Mouse (Mus musculus): ENCODE results near the gene Nek11. TPM values are rescaled to one million over a fixed set of nuclear protein-coding genes. Genes with fewer than 3 reads are reported as not detected.
A peak's percentile ranks its signal among the peaks of the same experiment; 100 is the strongest.
"Not testable (repeated sequence)": the region's sequence is repeated elsewhere in the genome, so short reads cannot be mapped to it uniquely, and the experiment has no call there.

Nek11 gene
- total and polyA plus RNA-seq, 2 experiments: not detected

- no peak for DNase-seq (ENCODE audit: extremely low read depth, low read depth, low spot score)
- TF ChIP-seq CTCF (IDR thresholded peaks at IDR 0.05; ENCODE audit: low read depth, low read length): no peak
- TF ChIP-seq POLR2A (IDR thresholded peaks at IDR 0.05; ENCODE audit: extremely low read depth, insufficient read depth, low read length): no peak
- Histone ChIP-seq H3K4me1 (ENCODE audit: control insufficient read depth, insufficient read depth, low read length) (peaks cover 3% of the 10 kb centered on the region; the same call in 1 of the 2 replicates), H3K36me3 (ENCODE audit: control insufficient read depth, insufficient read depth, low read length) (no peaks in the 10 kb centered on the region), H3K27me3 (ENCODE audit: control insufficient read depth, insufficient read depth, low read length) (no peaks in the 10 kb centered on the region), H3K27ac (replicated peaks; ENCODE audit: insufficient read depth, low read depth, low read length) (0 out of 2 replicates have a peak overlapping the region, but pooled peaks have one; percentile 18), H3K9ac (ENCODE audit: low read depth, low read length) (0 out of 2 replicates have a peak overlapping the region, but pooled peaks have one; percentile 10), H3K4me3 (ENCODE audit: insufficient read depth, low read depth, low read length) (no peak overlapping the region; the same call in 1 of the 2 replicates), H3K79me2 (ENCODE audit: control insufficient read depth, insufficient read depth, low read length) (no peaks in the 10 kb centered on the region)
- 28% methylated on average over 5 of the region's 5 CpGs for WGBS
Observed at GRCm38 (mm10) chr9:105132002-105132367, 263.3 kb downstream of the Nek11 start.

- Histone ChIP-seq H3K79me2 (ENCODE audit: control insufficient read depth, insufficient read depth, low read length) (no peaks in the 10 kb centered on the region), H3K9ac (ENCODE audit: low read depth, low read length) (peak within 1 kb of the TSS; percentile 88), H3K4me1 (ENCODE audit: control insufficient read depth, insufficient read depth, low read length) (peaks cover 3% of the 10 kb centered on the region; the same call in 1 of the 2 replicates), H3K27ac (replicated peaks; ENCODE audit: insufficient read depth, low read depth, low read length) (peak within 1 kb of the TSS; percentile 50), H3K4me3 (ENCODE audit: insufficient read depth, low read depth, low read length) (peak within 1 kb of the TSS; percentile 93), H3K27me3 (ENCODE audit: control insufficient read depth, insufficient read depth, low read length) (no peaks in the 10 kb centered on the region), H3K36me3 (ENCODE audit: control insufficient read depth, insufficient read depth, low read length) (no peaks in the 10 kb centered on the region)
- 2% methylated on average over 59 of the region's 60 CpGs for WGBS
- peak; percentile 68; the same call in 1 of the 2 replicates for TF ChIP-seq POLR2A (IDR thresholded peaks at IDR 0.05; ENCODE audit: extremely low read depth, insufficient read depth, low read length)
- no peak for TF ChIP-seq CTCF (IDR thresholded peaks at IDR 0.05; ENCODE audit: low read depth, low read length)
- peak; percentile 89 for DNase-seq (ENCODE audit: extremely low read depth, low read depth, low spot score)
Observed at GRCm38 (mm10) chr9:105131253-105132001, 263.9 kb downstream of the Nek11 start, which contains the start of gene Nudt16. Gene Nudt16 (minus strand): TSS chr9:105131824.

GRCm38 (mm10) chr9:105130331-105130730, 265.0 kb downstream of the Nek11 start:
- no peaks in the 10 kb centered on the region for H3K27me3 ChIP-seq (ENCODE audit: control insufficient read depth, insufficient read depth, low read length)
- no peak overlapping the region for H3K9ac ChIP-seq (ENCODE audit: low read depth, low read length)
- H3K36me3 ChIP-seq (ENCODE audit: control insufficient read depth, insufficient read depth, low read length): no peaks in the 10 kb centered on the region
- 97% methylated on average over 8 of the region's 8 CpGs for WGBS
- H3K79me2 ChIP-seq (ENCODE audit: control insufficient read depth, insufficient read depth, low read length): no peaks in the 10 kb centered on the region
- H3K4me1 ChIP-seq (ENCODE audit: control insufficient read depth, insufficient read depth, low read length): peaks cover 3% of the 10 kb centered on the region; the same call in 1 of the 2 replicates
- H3K27ac ChIP-seq (replicated peaks; ENCODE audit: insufficient read depth, low read depth, low read length): no peak overlapping the region
- TF ChIP-seq CTCF (IDR thresholded peaks at IDR 0.05; ENCODE audit: low read depth, low read length) (no peak), POLR2A (IDR thresholded peaks at IDR 0.05; ENCODE audit: extremely low read depth, insufficient read depth, low read length) (no peak)
- DNase-seq (ENCODE audit: extremely low read depth, low read depth, low spot score): no peak
- H3K4me3 ChIP-seq (ENCODE audit: insufficient read depth, low read depth, low read length): no peak overlapping the region

- 67% methylated on average over 3 of the region's 3 CpGs for WGBS
- H3K4me1 ChIP-seq (ENCODE audit: control insufficient read depth, insufficient read depth, low read length); H3K9ac ChIP-seq (ENCODE audit: low read depth, low read length); H3K36me3 ChIP-seq (ENCODE audit: control insufficient read depth, insufficient read depth, low read length); DNase-seq (ENCODE audit: extremely low read depth, low read depth, low spot score); H3K79me2 ChIP-seq (ENCODE audit: control insufficient read depth, insufficient read depth, low read length); H3K27me3 ChIP-seq (ENCODE audit: control insufficient read depth, insufficient read depth, low read length); H3K27ac ChIP-seq (replicated peaks; ENCODE audit: insufficient read depth, low read depth, low read length); H3K4me3 ChIP-seq (ENCODE audit: insufficient read depth, low read depth, low read length): not testable (repeated sequence)
Observed at GRCm38 (mm10) chr9:105125206-105125605, 270.1 kb downstream of the Nek11 start.

Other genes starting within 250 kb of the Nek11 start
- gene Aste1, start 132 bp downstream of the Nek11 start, total RNA-seq (2014; rRNA removed): 3.2 and 3.6 TPM in 2 replicates
- gene Aste1, start 132 bp downstream of the Nek11 start, polyA plus RNA-seq (2012; rRNA removed): 2.2 and 2.5 TPM in 2 replicates
- 49.9 and 50.0 TPM in 2 replicates for gene Atp2c1, start 131.8 kb upstream of the Nek11 start, total RNA-seq (2014; rRNA removed)
- gene Atp2c1, start 131.8 kb upstream of the Nek11 start, polyA plus RNA-seq (2012; rRNA removed): 20.8 and 28.3 TPM in 2 replicates
- gene Pik3r4, start 247.5 kb upstream of the Nek11 start, total RNA-seq (2014; rRNA removed): 14.1 and 15.5 TPM in 2 replicates
- gene Pik3r4, start 247.5 kb upstream of the Nek11 start, polyA plus RNA-seq (2012; rRNA removed): 7.0 and 10.0 TPM in 2 replicates